Mouse (Mus musculus): Measurements from ENCODE around the gene Rpl18.

Gene Rpl18

DNA sequence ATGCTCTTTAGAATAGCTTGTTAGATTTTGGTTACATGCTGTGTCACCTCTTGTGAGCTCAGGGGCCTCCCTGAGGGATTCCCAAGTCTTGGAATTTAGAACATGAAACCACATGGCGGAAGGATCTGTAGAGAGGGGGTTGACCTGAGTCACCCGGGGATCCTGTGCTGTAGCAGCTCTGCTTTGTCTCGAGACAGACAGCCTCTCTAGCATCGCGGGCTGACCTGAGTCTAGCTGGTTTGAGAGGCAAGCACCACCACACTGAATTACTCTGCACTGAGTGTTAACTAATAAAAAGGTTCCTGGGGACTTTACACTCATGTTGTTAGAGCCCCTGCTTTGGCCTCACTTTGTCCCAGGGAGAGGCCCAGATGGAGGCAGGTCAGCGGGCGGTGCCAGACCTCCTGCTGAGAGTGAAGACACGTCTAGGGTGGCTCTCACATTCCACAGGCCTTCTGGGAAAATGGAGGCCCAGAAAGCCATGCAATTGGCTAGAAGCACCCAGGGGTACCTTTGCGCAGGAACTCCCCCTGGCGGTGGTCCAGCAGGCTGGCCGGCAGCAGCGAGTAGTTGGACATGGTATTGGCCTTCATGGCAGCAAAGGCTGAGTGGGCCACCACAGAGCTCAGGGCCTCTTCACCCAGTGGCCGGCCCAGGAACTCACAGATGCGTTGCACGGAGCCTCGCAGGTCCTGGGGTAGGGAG, 15.6 kb downstream of the Rpl18 start:
- DNase-seq (ENCODE audit: inconsistent ontology term), result peak; percentile 54

DNA sequence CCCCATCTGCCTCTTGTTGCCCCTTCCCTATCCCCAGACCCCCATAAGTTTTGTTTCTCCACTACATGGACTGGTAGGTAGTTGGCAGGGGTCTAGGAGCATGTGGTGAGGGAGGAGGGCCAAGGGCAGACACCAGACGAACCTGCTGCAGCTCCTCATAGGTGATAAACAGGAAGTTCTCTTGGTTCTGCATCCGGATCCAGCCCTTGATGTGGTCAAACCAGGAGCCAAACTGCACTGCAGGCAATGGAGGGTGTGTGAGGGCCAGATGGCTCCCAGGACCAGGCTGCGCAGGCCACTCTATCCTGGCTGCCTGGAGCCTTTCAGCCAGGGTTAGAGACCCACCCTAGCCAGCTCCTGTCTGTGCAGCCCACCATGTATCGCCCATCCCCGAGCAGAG, 18.2 kb downstream of the Rpl18 start:
- DNase-seq (ENCODE audit: inconsistent ontology term), result no peak

DNA sequence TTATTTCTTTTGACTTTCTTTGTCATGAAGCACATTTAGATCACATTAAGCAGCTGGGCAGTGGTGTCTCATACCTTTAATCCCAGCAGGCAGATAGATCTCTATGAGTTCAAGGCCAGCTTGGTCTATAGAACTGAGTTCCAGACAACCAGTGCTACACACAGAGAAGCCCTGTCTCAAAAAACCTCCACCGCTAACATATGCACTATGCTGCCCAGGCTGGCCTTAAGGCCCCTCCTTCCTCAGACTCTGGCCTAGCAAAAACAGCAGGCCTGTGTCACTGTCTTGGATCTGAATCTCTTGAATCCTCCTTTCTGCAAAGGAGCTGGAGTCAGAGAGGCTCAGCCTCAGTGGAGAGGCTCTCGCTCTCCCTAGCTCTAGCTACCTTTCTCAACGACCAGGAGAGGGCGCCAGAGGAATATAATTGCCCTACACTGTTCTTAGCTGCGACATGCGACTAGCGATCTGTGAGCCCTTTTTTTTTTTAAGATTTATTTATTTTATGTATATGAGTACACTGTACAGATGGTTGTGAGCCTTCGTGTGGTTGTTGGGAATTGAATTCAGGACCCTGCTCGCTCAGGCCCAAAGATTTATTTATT, 24.0 kb downstream of the Rpl18 start:
- DNase-seq (ENCODE audit: inconsistent ontology term), result peak; percentile 70

DNA sequence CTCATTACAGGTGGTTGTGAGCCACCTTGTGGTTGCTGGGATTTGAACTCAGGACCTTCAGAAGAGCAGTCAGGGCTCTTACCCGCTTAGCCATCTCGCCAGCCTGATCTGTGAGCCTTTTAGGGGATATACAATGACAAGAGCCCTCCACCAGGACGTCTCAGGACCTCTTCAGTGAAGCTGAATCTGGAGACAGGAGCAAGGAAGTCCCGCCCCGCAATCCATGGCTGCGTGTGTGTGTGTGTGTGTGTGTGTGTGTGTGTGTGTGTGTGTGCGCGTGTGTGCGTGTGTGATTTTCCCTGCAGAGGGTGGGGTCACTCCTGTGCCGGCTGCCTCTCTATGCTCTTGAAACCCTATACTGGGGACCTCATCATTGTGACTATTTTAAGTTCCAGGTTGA, 24.6 kb downstream of the Rpl18 start:
- no peak for DNase-seq (ENCODE audit: inconsistent ontology term)

DNA sequence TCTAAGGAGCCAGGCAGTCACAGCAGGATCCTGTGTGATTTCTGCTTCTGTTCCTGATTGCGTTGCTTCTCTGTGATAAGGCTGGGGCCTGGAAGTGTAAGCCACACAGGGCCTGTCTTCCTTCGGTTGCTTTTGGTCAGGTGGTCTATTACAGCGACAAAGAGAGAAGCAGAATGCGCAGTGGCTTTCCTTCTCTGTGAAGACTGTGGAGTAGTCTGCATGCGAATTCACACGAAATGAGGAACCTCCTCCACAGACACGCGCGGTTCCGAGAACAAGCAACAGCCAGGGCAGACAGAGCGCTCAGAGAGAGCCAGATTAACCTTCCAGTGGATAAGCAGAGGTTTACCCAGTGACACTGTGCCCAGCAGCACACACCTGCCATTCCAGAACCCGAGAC, 26.1 kb downstream of the Rpl18 start:
- no peak for DNase-seq (ENCODE audit: inconsistent ontology term)

DNA sequence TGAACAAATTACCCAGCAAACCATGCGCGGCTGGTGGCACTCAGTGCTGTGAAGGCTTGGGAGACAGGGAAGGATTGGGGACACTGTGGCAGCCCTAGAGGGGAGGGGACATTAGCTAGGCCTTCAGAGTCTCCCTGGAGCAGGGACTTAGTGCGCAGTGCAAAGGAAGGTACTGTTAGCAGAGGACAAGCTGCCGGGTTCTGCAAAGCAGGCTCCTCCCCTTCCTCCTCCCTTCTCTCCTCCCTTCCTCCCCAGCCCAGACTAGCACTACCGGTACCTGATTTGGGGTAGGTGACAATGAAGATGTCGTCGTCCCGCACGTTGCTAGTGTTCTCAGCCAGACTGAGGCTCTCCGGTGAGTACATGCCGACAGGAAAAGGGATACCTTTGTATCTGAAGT, 26.5 kb downstream of the Rpl18 start:
- no peak for DNase-seq (ENCODE audit: inconsistent ontology term)

DNA sequence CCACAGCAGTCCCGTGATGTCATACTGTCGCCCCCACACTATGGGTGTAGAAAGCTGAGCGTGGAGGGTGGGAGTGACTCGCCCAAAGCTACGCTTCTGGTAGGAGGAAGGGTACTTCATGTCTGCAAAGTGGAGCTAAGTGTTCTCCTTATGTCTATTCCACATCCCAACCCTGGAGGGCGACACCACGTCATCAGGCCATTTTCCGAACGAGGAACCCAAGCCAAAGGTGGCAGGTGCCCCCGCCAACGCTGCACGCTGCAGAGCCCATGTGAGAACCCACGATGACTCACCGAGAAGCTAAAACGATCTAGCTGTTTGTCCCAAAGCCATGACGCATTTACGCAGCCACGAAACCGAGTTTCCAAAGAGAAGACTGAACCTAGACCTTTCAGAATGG, 27.1 kb downstream of the Rpl18 start:
- peak; percentile 68 for DNase-seq (ENCODE audit: inconsistent ontology term)

DNA sequence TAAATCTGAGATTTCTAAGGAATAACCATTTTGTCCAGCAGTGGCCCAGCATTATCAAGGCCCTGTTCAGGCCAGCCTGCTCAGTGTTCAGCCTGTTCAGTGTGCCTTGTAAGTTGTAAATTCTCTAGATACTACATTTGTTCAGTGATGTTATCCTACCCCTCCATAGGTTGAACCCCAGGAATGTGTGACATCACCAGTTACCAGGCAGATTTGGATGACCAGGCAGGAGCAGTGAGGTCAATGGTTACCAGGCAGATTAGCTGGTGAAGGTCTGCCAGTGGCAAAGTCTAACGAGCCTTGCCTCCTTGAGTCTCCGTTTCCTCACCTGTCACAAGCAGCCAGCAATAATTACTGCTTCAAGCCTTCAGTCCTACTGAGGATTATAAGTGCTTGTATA, 29.1 kb downstream of the Rpl18 start:
- peak; percentile 69 for DNase-seq (ENCODE audit: inconsistent ontology term)

DNA sequence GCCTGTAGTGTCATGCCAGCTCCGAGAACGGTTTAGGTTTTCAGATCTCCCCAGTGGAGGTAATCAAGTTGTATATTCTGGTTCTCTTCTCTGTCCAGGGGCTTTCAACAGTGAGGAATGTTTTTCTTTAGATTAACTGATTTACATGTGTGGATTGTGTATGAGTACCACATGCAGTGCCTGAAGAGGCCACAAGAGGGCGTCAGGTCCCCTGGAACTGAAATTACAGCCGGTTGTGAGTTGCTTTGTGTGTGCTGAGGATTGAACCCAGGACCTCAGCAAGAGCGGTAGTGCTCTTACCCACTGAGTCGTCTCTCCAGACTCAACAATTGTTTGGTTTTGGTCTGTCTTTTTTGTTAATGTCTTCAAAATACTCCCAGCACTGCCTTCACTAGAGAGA, 31.3 kb downstream of the Rpl18 start:
- DNase-seq (ENCODE audit: inconsistent ontology term), result no peak

DNA sequence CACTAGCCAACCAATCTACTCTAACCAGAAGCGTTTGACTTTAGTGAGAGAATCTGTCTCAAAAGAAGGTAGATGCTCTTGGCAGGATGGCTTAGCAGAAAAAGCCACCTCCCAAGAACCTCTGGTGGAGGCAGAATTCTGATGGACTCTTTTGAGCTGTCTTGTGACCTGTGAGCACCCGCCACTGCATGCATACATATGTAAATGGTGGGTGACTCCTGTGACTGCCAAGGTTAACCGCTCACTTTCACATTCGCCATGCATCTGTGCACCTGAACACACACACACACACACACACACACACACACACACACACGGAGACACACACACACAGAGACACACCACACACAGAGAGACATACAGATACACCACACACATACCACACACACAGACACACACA, 32.2 kb downstream of the Rpl18 start:
- DNase-seq (ENCODE audit: inconsistent ontology term), result no peak

DNA sequence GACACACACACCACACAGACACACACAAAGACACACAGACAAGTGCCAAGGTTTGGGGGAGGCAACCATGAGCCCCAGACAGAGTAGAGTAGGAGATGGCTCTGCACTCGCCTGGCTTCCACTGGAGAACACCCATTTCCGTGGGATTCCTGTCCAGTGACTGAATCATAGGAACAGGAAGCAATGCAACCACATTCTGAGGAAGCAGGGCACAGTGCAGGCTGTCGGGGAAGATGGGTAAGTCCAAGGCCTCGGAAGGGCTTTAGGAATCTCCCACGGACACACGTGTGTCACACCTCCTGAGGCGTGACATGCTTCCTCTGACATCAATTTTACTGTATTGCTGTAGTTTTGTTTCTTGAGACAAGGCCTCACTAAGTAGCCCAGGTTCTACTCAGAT, 32.9 kb downstream of the Rpl18 start:
- no peak for DNase-seq (ENCODE audit: inconsistent ontology term)

DNA sequence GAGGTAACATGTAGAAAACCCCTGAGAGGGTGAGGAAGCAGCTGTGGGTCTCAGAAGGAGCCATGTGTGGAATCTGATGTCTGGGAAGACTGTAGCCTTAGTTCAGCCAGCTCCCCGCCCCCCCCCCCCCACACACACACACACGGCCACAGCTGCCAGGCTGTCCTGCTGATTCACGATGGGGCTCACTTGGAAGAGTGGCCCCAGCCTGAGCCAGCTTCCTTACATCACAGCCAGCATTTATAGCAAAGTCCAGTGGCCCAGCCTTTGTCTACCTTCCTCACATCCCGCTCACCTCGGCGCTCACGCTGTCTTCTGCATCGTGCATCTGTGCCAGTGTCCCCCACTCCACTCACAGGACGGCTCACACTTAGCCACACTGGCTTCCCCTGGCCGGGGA, 34.1 kb downstream of the Rpl18 start:
- no peak for DNase-seq (ENCODE audit: inconsistent ontology term)

DNA sequence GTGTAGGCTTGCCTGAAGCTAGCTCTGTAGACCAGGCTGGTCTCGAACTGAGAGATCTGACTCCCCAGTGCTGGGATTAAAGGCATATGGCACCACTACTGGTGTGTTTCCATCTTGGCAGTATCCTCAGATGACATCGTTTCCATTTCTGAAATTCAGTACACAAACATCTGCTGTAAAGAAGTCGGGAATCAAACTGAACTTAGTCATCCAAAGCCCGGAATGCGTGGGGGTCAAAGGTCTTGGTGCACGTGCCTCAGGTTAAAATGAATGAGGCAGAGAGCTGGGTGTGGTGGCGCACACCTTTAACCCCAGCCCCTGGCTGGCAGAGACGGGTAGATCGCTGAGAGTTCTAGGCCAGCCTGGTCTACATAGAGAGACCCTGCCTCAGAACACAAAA, 34.9 kb downstream of the Rpl18 start:
- no peak for DNase-seq (ENCODE audit: inconsistent ontology term)

DNA sequence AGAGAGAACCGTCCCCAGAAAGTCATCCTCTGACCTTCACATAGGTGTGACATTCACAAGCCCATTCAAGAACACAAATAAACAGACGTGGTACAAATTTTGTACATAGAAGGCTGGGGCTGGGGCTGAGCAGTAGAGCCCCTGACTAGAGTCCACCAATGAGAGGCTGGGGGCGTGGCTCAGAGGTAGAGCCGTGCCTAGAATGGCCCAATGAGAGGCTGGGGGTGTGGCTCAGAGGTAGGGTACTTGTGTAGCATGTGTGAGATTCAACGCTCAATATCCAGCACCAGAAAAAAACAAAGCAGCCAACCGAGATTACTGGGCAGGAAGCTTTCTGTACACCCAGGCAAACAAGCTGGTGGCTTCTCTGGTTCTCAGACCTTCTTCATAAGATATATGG, 40.4 kb downstream of the Rpl18 start:
- no peak for DNase-seq (ENCODE audit: inconsistent ontology term)

DNA sequence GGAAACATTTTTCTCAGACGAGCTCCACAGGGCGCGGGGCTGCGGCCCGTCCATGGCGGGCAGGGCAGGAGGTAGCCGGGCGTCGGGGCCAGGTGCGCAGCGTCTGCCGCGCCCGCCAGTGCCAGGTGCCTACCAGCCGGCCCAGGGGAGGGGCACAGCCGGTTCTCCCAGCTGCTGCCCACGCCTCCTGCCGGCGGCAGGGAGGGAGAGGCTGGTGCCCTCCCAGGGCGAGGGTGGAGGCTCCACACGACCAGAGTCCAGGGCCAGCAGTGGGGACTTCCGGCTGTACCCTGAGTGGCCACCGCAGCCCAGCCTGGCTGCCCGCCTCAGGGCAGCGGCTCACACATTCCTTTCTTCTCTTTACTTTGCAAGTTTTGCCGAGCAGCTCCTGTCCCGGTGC, 44.1 kb downstream of the Rpl18 start:
- DNase-seq (ENCODE audit: inconsistent ontology term), result peak; percentile 66

DNA sequence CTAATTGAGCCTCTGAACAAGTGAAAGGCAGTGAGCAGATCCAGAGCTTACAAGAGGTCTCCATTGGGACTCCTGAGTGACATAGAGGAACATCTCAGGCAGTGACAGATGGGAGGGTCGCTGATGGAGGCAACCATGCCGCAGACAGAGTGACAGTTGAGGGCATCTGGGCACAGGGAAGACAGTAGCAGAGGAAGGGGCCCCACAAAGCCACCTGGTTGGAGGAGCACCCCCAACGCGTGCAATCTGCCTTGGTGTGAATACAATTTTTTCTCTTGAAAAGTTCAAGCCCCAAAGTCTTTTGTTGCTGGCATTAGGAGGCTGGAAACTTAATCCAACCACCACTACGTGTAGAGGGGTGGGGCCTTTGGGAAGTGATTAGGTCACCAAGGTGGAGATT, 44.9 kb downstream of the Rpl18 start:
- DNase-seq (ENCODE audit: inconsistent ontology term), result no peak

DNA sequence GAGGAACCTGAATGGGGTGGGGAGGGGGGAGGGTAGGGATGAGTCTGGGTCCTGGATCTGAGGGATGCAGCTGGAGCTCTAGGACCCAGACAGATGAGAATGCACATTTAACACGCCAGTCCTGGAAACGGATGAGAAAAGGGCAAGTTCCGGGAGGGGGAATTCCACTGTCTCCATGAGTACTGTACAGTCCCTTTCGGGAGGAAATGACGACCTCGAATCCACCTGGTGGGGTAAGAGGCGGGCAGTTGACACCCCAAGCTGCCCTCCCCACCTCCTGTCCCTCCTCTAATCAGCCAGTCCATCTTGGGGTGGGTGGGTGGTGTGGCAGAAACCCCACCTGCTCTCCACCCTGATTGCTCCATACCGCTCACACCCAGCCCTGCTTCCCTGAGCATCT, 50.7 kb downstream of the Rpl18 start:
- DNase-seq (ENCODE audit: inconsistent ontology term), result no peak

DNA sequence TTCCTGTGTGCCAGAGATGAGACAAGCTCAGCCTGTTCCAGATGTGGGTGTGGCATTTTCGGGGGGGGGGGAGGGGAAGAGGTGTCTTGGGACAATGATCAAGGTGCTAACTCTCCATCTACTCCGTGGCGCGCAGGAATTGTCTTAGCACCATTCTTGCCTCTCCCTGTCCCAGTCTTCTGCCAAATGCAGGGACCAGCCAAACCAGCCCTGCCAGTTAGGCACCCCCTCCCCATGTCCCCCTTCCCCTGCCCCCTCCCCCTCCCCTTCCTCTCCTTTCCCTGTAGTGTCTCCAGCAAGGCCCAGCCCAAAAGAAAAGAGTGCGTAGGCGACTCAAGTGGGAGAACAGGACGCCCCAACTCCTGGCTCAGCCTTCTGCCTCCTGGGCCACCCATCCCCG, 51.5 kb downstream of the Rpl18 start:
- no peak for DNase-seq (ENCODE audit: inconsistent ontology term)

DNA sequence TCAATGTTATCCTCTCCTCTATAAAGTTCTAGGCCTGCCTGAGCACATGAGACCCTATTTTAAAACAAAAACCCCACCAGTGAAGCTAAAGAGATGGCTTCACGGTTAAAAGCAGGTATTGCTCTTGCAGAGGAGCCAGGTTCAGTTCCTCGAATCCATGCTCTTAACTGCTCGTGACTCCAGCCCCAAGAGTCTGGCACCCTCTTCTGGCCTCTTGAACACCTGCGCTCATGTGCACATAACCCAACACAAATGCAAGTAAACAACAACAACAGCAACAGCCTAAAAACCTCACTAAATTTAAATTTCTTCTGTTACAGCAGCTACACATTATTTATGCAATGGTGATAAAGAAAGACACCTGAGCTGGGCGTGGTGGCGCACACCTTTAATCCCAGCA, 52.2 kb downstream of the Rpl18 start:
- DNase-seq (ENCODE audit: inconsistent ontology term), result no peak

All from Muller cell, postnatal 12 days (primary cell).